ENCODE assay signal across 7 mouse cellular contexts in the genomic region with DNA sequence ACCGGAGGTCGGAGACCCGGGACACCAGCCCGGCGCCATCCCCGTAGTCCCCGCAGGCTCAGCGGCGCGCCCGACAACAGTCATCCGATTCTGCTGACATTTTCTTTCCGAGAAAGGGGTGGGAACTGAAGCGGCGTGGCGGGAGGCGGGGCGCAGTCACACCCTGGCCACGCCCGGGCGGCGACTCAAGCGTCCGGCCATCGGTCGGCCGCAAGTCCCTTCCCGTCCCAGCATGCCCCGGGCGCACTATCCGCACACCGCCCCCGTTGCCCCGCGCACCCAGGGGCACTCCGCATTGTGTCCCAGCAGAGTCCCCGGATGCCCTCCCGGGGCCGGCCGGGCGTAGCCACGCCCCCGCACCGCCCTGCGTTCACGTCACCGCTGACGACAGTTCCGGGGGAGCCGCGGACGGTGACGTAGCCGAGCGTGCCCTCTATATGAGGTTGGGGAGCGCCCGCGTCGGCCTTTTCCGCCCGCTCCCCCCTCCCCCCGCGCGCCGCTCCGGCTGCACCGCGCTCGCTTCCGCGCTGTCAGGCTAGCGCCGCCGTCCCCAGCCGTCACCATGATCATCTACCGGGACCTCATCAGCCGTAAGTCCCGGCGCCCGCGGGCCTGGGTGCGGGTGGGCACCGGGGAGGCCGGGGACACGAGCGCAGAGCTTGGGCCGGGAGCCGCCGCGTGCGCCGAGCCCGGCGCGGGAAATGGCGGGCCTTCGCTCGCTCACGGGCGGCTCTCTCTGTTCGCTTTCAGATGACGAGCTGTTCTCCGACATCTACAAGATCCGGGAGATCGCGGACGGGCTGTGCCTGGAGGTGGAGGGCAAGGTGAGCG. TPM values are rescaled to one million over a fixed set of nuclear protein-coding genes. Genes with fewer than 3 reads are reported as not detected.
DNase-seq lines count a peak whose midpoint lies in the region; ATAC-seq lines count a peak whose summit lies in the region.

A gene (plus strand): TSS at position 227 of the 831 bp plus-strand sequence.

- peaks cover 20% of the 10 kb centered on the region for H3K36me3 ChIP-seq in intestine, embryonic 16.5 days (ENCODE audit: control insufficient read depth, insufficient read depth, low read length)
- H3K36me3 ChIP-seq in midbrain, embryonic 11.5 days (ENCODE audit: control insufficient read depth, insufficient read depth, low read length): peaks cover 28% of the 10 kb centered on the region

- ATAC-seq in intestine, embryonic 16.5 days: peak; percentile 98
- peak; percentile 97 for ATAC-seq in midbrain, embryonic 11.5 days (ENCODE audit: low FRiP score)

- peak within 1 kb of the TSS; percentile 59 for H3K4me2 ChIP-seq in intestine, embryonic 16.5 days (ENCODE audit: low read depth, low read length)
- H3K4me2 ChIP-seq in midbrain, embryonic 11.5 days: peak within 1 kb of the TSS; percentile 61

- H3K4me1 ChIP-seq in intestine, embryonic 16.5 days (ENCODE audit: control insufficient read depth, insufficient read depth, low read length): peaks cover 13% of the 10 kb centered on the region
- H3K4me1 ChIP-seq in midbrain, embryonic 11.5 days (ENCODE audit: control insufficient read depth, insufficient read depth, low read length): peaks cover 16% of the 10 kb centered on the region

- peak within 1 kb of the TSS; percentile 85 for H3K4me3 ChIP-seq in intestine, embryonic 16.5 days (ENCODE audit: low read length)
- H3K4me3 ChIP-seq in midbrain, embryonic 11.5 days (ENCODE audit: low read depth, low read length): peak within 1 kb of the TSS; percentile 69

- H3K9ac ChIP-seq in intestine, embryonic 16.5 days (ENCODE audit: low read depth, low read length): peak within 1 kb of the TSS; percentile 97
- H3K9ac ChIP-seq in midbrain, embryonic 11.5 days (ENCODE audit: low read length): peak within 1 kb of the TSS; percentile 96

- intact Hi-C loops in left cerebral cortex, postnatal 36 days (cut with DNase I): no loop called here

- DNase-seq in adrenal gland, adult 8-10 months: peak; percentile 99
- peak; percentile 100 for DNase-seq in embryo, embryonic 9.5 days (ENCODE audit: extremely low spot score)
- peak; percentile 98 to 99 for DNase-seq in gastrocnemius, postnatal 4 days (ENCODE audit: low spot score in 2 of 2)
- DNase-seq in left cerebral cortex, postnatal 36 days (ENCODE audit: low spot score in 2 of 2): peak; percentile 99
- DNase-seq in midbrain, embryonic 11.5 days (ENCODE audit: low spot score, missing footprints): peak; percentile 100
- DNase-seq in skeletal muscle tissue, adult 2 months (ENCODE audit: low read depth, low spot score): peak; percentile 99

- WGBS in intestine, embryonic 16.5 days: under 1% methylated on average over 105 of the region's 108 CpGs
- under 1% methylated on average over 88 of the region's 108 CpGs for WGBS in midbrain, embryonic 11.5 days

- H3K27me3 ChIP-seq in intestine, embryonic 16.5 days (replicated peaks; ENCODE audit: control insufficient read depth, insufficient read depth, low read length): no peaks in the 10 kb centered on the region
- no peaks in the 10 kb centered on the region for H3K27me3 ChIP-seq in midbrain, embryonic 11.5 days (ENCODE audit: control insufficient read depth, insufficient read depth, low read length)

- peak within 1 kb of the TSS; percentile 97 for H3K27ac ChIP-seq in intestine, embryonic 16.5 days (ENCODE audit: low read length)
- peak within 1 kb of the TSS; percentile 94 for H3K27ac ChIP-seq in midbrain, embryonic 11.5 days (ENCODE audit: low read depth, low read length)

- H3K9me3 ChIP-seq in intestine, embryonic 16.5 days (ENCODE audit: control insufficient read depth, low read length): no peaks in the 10 kb centered on the region
- H3K9me3 ChIP-seq in midbrain, embryonic 11.5 days (ENCODE audit: control insufficient read depth, low read length): no peaks in the 10 kb centered on the region

RNA-seq across cellular contexts. Expression of the gene that starts here (rescaled TPM):
- total RNA-seq in adrenal gland, adult 8-10 months (2022): 1,000 to 10,000 TPM; 2,109 to 2,569 (median 2,425) TPM
- 1,000 to 10,000 TPM; 3,882 to 3,909 TPM for total RNA-seq in gastrocnemius, postnatal 4 days (2021)
- 829 and 857 TPM in 2 replicates for polyA plus RNA-seq in intestine, embryonic 16.5 days (2015; fragmentation: Nextera tagmentation; extraction: Ambion mirVana)
- total RNA-seq in left cerebral cortex, postnatal 36 days (2021): 100 to 1,000 TPM; 939 to 945 TPM
- 1,099 and 1,119 TPM in 2 replicates for polyA plus RNA-seq in midbrain, embryonic 11.5 days (2014; fragmentation: Nextera tagmentation; extraction: Ambion mirVana)

Comparison
In these comparisons a context has a peak if more than half of its experiments do, and no peak if none do; other contexts are left out.
1. Peak in every context shown above with its lines: DNase-seq, ATAC-seq, H3K4me3 ChIP-seq and H3K27ac ChIP-seq.